Mouse (Mus musculus): ENCODE data around the gene Chrd. TPM values are rescaled to one million over a fixed set of nuclear protein-coding genes. Genes with fewer than 3 reads are reported as not detected.

The Chrd gene
- 0.39 and 0.83 TPM in 2 replicates for polyA plus RNA-seq (2015; fragmentation: Nextera tagmentation; extraction: Ambion mirVana)

- WGBS: under 1% methylated on average over 58 of the region's 70 CpGs
- Histone ChIP-seq H3K27me3 (replicated peaks) (peaks cover 88% of the 10 kb centered on the region), H3K27ac (replicated peaks) (no peak within 1 kb of the TSS), H3K4me1 (peaks cover 20% of the 10 kb centered on the region), H3K36me3 (no peaks in the 10 kb centered on the region), H3K4me3 (peak within 1 kb of the TSS; percentile 70), H3K9ac (peak within 1 kb of the TSS; percentile 83), H3K4me2 (peak within 1 kb of the TSS; percentile 96), H3K9me3 (no peaks in the 10 kb centered on the region)
- peak; percentile 32; the same call in 1 of the 2 replicates for ATAC-seq (ENCODE audit: extremely low read depth, insufficient number of reproducible peaks, low FRiP score, low TSS enrichment)
These were observed at the start of gene Chrd for GRCm38 (mm10) chr16:20732925-20733730. TSS of gene Chrd (plus strand) at chr16:20733127.

DNA sequence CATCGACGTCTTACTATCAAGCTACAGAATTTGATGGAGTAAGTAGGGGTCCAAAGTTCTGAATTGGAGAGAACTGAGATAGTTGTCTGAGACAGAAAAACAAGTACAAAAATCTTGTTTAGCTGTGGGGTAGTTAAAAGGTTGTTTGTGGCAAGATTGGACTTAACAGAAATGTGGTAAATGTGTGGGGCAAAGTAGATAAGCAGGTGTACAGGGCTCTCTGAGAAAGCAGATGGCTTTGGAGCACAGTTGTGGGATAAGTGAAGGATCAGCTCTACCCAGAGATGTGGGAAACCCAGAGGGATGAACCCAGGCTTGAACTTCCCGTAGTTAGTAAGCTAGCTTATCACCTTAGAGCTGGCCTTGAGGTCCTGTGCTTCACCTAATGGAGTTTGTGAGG is 42.2 kb upstream of the Chrd start:
- Histone ChIP-seq H3K9me3 (no peaks in the 10 kb centered on the region), H3K27me3 (replicated peaks) (peaks cover 4% of the 10 kb centered on the region; the same call in 1 of the 2 replicates), H3K36me3 (peaks cover 70% of the 10 kb centered on the region), H3K4me1 (peaks cover 29% of the 10 kb centered on the region), H3K27ac (replicated peaks) (no peak overlapping the region), H3K4me3 (no peak overlapping the region), H3K9ac (no peak overlapping the region), H3K4me2 (no peak overlapping the region)
- ATAC-seq (ENCODE audit: extremely low read depth, insufficient number of reproducible peaks, low FRiP score, low TSS enrichment): no peak
- WGBS: 73% methylated on average over 3 of the region's 3 CpGs

DNA sequence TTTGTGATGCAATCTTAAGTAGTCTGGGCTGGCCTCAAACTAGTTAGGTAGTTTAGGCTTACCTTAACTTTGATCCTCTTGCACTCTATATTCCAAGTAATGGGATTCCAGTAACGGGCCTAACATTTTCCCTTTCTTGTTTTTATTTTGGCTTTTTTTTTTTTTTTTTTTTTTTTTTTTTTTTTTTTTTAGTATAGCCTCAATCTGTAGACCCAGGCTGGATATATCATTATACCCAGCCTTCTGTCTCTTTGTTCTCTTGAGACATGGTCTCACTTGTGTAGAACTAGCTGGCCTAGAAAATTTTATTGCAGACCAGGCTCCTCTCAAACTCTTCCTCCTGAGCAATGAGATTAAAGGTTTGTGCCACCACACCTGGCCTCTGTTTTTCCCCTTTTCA is 41.3 kb upstream of the Chrd start:
- Histone ChIP-seq H3K9me3 (no peaks in the 10 kb centered on the region), H3K4me2 (no peak overlapping the region), H3K4me1 (peaks cover 37% of the 10 kb centered on the region), H3K27ac (replicated peaks) (no peak overlapping the region), H3K9ac (no peak overlapping the region), H3K4me3 (no peak overlapping the region), H3K27me3 (replicated peaks) (peaks cover 7% of the 10 kb centered on the region), H3K36me3 (peaks cover 61% of the 10 kb centered on the region)
- 59% methylated on average over 1 of the region's 1 CpGs for WGBS
- no peak for ATAC-seq (ENCODE audit: extremely low read depth, insufficient number of reproducible peaks, low FRiP score, low TSS enrichment)

GRCm38 (mm10) chr16:20692241-20692965 is 40.5 kb upstream of the Chrd start:
- WGBS: 46% methylated on average over 16 of the region's 16 CpGs
- peaks cover 53% of the 10 kb centered on the region for H3K36me3 ChIP-seq

GRCm38 (mm10) chr16:20693111-20693701 is 39.7 kb upstream of the Chrd start, which contains the start of gene Fam131a:
TSS of gene Fam131a (plus strand) at chr16:20693241.
- H3K27ac ChIP-seq (replicated peaks): peak within 1 kb of the TSS; percentile 84
- H3K4me1 ChIP-seq: peaks cover 39% of the 10 kb centered on the region
- peaks cover 45% of the 10 kb centered on the region for H3K36me3 ChIP-seq
- H3K4me3 ChIP-seq: peak within 1 kb of the TSS; percentile 68
- H3K4me2 ChIP-seq: peak within 1 kb of the TSS; percentile 86
- under 1% methylated on average over 37 of the region's 37 CpGs for WGBS
- peaks cover 8% of the 10 kb centered on the region for H3K27me3 ChIP-seq (replicated peaks)
- peak within 1 kb of the TSS; percentile 86 for H3K9ac ChIP-seq
- H3K9me3 ChIP-seq: no peaks in the 10 kb centered on the region
- ATAC-seq (ENCODE audit: extremely low read depth, insufficient number of reproducible peaks, low FRiP score, low TSS enrichment): peak; percentile 88

More at GRCm38 (mm10) chr16:20692241-20692965, 40.5 kb upstream of the Chrd start:
- peaks cover 39% of the 10 kb centered on the region for H3K4me1 ChIP-seq
- H3K9me3 ChIP-seq: no peaks in the 10 kb centered on the region
- peaks cover 8% of the 10 kb centered on the region for H3K27me3 ChIP-seq (replicated peaks)
- no peak for ATAC-seq (ENCODE audit: extremely low read depth, insufficient number of reproducible peaks, low FRiP score, low TSS enrichment)
- H3K4me2 ChIP-seq: peak overlapping the region; percentile 86
- peak overlapping the region; percentile 84; the same call in 1 of the 2 replicates for H3K27ac ChIP-seq (replicated peaks)
- peak overlapping the region; percentile 68 for H3K4me3 ChIP-seq
- 0 out of 2 replicates have a peak overlapping the region, but pooled peaks have one; percentile 14 for H3K9ac ChIP-seq

DNA sequence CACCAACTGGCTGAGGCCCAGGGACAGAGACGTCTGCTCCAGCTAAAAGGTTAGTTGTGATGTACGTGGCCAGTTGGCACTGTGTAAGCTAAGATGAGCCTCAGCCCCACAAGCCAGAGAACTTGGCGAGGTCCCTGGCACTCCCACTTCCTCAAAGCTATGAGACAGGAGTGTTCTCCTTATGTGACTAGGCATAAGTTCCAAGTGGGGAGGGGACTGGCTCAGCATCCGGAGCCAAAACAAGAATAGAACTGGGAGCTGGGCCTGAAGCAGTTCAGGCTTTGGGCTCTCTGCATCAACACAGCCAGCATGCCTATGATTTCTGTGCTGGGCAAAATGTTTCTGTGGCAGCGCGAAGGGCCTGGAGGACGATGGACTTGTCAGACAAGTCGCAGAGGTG is 38.1 kb upstream of the Chrd start:
- peak overlapping the region; percentile 77 for H3K27ac ChIP-seq (replicated peaks)
- H3K4me3 ChIP-seq: peak overlapping the region; percentile 45
- ATAC-seq (ENCODE audit: extremely low read depth, insufficient number of reproducible peaks, low FRiP score, low TSS enrichment): no peak

DNA sequence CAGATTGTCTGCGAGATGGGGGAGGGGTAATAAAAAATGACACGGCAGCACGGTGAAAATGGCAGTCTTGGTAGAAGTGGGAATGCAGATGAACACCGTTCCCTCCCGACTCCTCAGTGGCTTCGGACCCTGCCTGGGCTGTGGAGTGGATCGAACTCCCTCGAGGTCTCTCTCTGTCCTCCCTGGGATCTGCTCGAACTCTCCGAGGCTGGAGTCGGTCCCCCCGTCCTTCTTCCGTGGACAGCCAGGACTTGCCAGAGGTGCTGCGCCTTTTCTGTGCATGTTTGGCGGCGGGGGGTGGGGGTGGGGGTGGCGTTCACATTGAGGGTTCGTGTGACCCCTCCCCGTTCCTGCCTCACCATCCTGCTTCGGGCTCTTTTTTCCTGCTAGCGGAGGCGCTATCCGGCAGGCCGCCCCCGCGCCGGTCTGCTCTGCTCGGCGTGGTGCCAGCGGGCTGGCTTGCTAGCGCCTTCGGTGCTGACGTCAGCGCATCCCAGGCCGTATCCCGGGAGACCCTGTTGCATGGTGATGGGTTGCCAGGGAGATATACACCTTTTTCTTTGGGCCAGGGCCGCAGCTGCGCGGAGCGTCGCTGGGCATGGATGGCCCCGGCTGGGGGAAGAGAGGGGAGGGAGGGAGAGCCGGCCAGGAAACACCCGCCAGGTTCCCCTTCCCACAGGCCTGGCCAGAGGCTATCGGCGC is 37.2 kb upstream of the Chrd start:
- H3K9ac ChIP-seq: peak overlapping the region; percentile 76
- H3K27ac ChIP-seq (replicated peaks): peak overlapping the region; percentile 77
- H3K4me3 ChIP-seq: peak overlapping the region; percentile 45
- no peaks in the 10 kb centered on the region for H3K9me3 ChIP-seq
- H3K36me3 ChIP-seq: peaks cover 37% of the 10 kb centered on the region
- peak overlapping the region; percentile 69 for H3K4me2 ChIP-seq
- ATAC-seq (ENCODE audit: extremely low read depth, insufficient number of reproducible peaks, low FRiP score, low TSS enrichment): peak; percentile 20; the same call in 1 of the 2 replicates
- H3K4me1 ChIP-seq: peaks cover 39% of the 10 kb centered on the region
- 3% methylated on average over 45 of the region's 46 CpGs for WGBS
- H3K27me3 ChIP-seq (replicated peaks): peaks cover 8% of the 10 kb centered on the region

More for the DNA sequence above, 38.1 kb upstream of the Chrd start:
- H3K36me3 ChIP-seq: peaks cover 42% of the 10 kb centered on the region
- H3K4me2 ChIP-seq: peak overlapping the region; percentile 69
- H3K9me3 ChIP-seq: no peaks in the 10 kb centered on the region
- H3K4me1 ChIP-seq: peaks cover 39% of the 10 kb centered on the region
- H3K9ac ChIP-seq: peak overlapping the region; percentile 76
- 61% methylated on average over 8 of the region's 8 CpGs for WGBS
- peaks cover 8% of the 10 kb centered on the region for H3K27me3 ChIP-seq (replicated peaks)

DNA sequence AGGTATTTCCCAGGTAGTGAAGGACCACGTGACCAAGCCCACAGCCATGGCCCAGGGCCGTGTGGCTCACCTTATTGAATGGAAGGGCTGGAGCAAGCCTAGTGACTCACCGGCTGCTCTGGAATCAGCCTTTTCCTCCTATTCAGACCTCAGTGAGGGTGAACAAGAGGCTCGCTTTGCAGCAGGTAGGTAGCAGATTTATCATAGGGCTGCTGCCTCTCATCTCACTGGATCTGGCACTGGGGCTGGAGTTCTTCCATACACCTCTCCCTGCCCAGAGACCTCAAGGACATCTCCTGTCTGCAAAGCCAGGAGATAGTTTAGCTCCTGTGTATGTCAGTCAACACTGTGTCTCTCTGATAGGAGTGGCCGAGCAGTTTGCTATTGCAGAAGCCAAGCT is 33.7 kb upstream of the Chrd start:
- Histone ChIP-seq H3K4me1 (peaks cover 45% of the 10 kb centered on the region), H3K9ac (no peak overlapping the region), H3K36me3 (peaks cover 23% of the 10 kb centered on the region; the same call in 1 of the 2 replicates), H3K27ac (replicated peaks) (no peak overlapping the region), H3K27me3 (replicated peaks) (peaks cover 8% of the 10 kb centered on the region), H3K4me3 (no peak overlapping the region), H3K4me2 (no peak overlapping the region), H3K9me3 (no peaks in the 10 kb centered on the region)
- WGBS: 65% methylated on average over 5 of the region's 5 CpGs
- no peak for ATAC-seq (ENCODE audit: extremely low read depth, insufficient number of reproducible peaks, low FRiP score, low TSS enrichment)

- no peaks in the 10 kb centered on the region for H3K9me3 ChIP-seq
- peaks cover 25% of the 10 kb centered on the region for H3K36me3 ChIP-seq
- ATAC-seq (ENCODE audit: extremely low read depth, insufficient number of reproducible peaks, low FRiP score, low TSS enrichment): no peak
- H3K4me3 ChIP-seq: no peak overlapping the region
- WGBS: 60% methylated on average over 5 of the region's 5 CpGs
- H3K9ac ChIP-seq: no peak overlapping the region
- peaks cover 38% of the 10 kb centered on the region for H3K4me1 ChIP-seq
- no peak overlapping the region for H3K27ac ChIP-seq (replicated peaks)
- H3K27me3 ChIP-seq (replicated peaks): peaks cover 8% of the 10 kb centered on the region
- H3K4me2 ChIP-seq: no peak overlapping the region
These were observed 32.9 kb upstream of the Chrd start for GRCm38 (mm10) chr16:20700036-20700435.

DNA sequence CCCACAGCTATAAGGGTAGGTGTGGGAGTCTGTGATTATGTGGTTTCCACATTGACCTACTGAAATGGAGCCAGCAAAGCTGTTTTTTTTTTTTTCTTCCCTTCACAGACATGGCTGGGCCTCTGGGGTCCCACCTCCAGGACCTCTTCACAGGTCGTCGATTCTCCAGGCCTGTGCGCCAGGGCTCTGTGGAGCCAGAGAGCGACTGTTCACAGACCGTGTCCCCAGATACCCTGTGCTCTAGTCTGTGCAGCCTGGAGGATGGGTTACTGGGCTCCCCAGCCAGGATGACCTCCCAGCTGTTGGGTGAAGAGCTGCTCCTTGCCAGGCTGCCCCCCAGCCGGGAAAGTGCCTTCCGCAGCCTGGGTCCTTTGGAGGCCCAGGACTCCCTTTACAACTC is 31.6 kb upstream of the Chrd start:
- H3K4me2 ChIP-seq: no peak overlapping the region

More for the DNA sequence above, 31.6 kb upstream of the Chrd start:
- ATAC-seq (ENCODE audit: extremely low read depth, insufficient number of reproducible peaks, low FRiP score, low TSS enrichment): no peak
- WGBS: 61% methylated on average over 7 of the region's 7 CpGs
- peaks cover 3% of the 10 kb centered on the region; the same call in 1 of the 2 replicates for H3K27me3 ChIP-seq (replicated peaks)
- peaks cover 26% of the 10 kb centered on the region for H3K4me1 ChIP-seq
- H3K9ac ChIP-seq: peak overlapping the region; percentile 69
- H3K27ac ChIP-seq (replicated peaks): no peak overlapping the region
- no peak overlapping the region for H3K4me3 ChIP-seq
- H3K9me3 ChIP-seq: no peaks in the 10 kb centered on the region
- H3K36me3 ChIP-seq: peaks cover 36% of the 10 kb centered on the region

All from heart, embryonic 13.5 days (tissue).